Mouse (Mus musculus): ENCODE results near the gene Fto. TPM values are rescaled to one million over a fixed set of nuclear protein-coding genes. Genes with fewer than 3 reads are reported as not detected.

Fto gene
- total RNA-seq, 2 experiments from 2014 or later, result 79.7 to 83.3 TPM

- intact Hi-C loops (cut with DNase I), result loop anchor here (5.0 kb wide), 1 partner anchor 974 kb away; the partner anchor contains the start of gene Irx5
- no peak for DNase-seq
Observed at GRCm38 (mm10) chr8:91383210-91383609, 69.9 kb downstream of the Fto start.

- no peak for DNase-seq
- intact Hi-C loops (cut with DNase I), result loop anchor here (5.0 kb wide), 1 partner anchor 973 kb away; the partner anchor contains the start of gene Irx5
Observed at GRCm38 (mm10) chr8:91383811-91384210, 70.5 kb downstream of the Fto start.

- intact Hi-C loops (cut with DNase I), result loop anchor here (5.0 kb wide), 1 partner anchor 973 kb away; the partner anchor contains the start of gene Irx5
- no peak for DNase-seq
Observed at GRCm38 (mm10) chr8:91384389-91384788, 71.1 kb downstream of the Fto start.

- DNase-seq, result no peak
- intact Hi-C loops (cut with DNase I), result no loop called here
Observed at GRCm38 (mm10) chr8:91385808-91386207, 72.5 kb downstream of the Fto start.

GRCm38 (mm10) chr8:91390369-91391020 is 77.2 kb downstream of the Fto start:
- DNase-seq, result no peak
- intact Hi-C loops (cut with DNase I), result no loop called here

- intact Hi-C loops (cut with DNase I), result no loop called here
- DNase-seq, result no peak
Observed at GRCm38 (mm10) chr8:91392261-91392660, 78.9 kb downstream of the Fto start.

GRCm38 (mm10) chr8:91395340-91396055 is 82.2 kb downstream of the Fto start:
- intact Hi-C loops (cut with DNase I), result no loop called here
- DNase-seq, result no peak

- intact Hi-C loops (cut with DNase I), result no loop called here
- DNase-seq, result no peak
Observed at GRCm38 (mm10) chr8:91398053-91398452, 84.7 kb downstream of the Fto start.

GRCm38 (mm10) chr8:91402980-91403975 is 90.0 kb downstream of the Fto start:
- intact Hi-C loops (cut with DNase I), result no loop called here
- peak; percentile 64 to 71 for DNase-seq

- no peak for DNase-seq
- intact Hi-C loops (cut with DNase I), result no loop called here
Observed at GRCm38 (mm10) chr8:91404311-91404710, 91.0 kb downstream of the Fto start.

GRCm38 (mm10) chr8:91405099-91405498 is 91.8 kb downstream of the Fto start:
- intact Hi-C loops (cut with DNase I), result no loop called here
- DNase-seq, result no peak

GRCm38 (mm10) chr8:91406624-91407290 is 93.4 kb downstream of the Fto start:
- DNase-seq, result no peak
- intact Hi-C loops (cut with DNase I), result no loop called here

- intact Hi-C loops (cut with DNase I), result no loop called here
- DNase-seq, result no peak
Observed at GRCm38 (mm10) chr8:91407880-91408279, 94.6 kb downstream of the Fto start.

GRCm38 (mm10) chr8:91410007-91410406 is 96.7 kb downstream of the Fto start:
- intact Hi-C loops (cut with DNase I), result no loop called here
- no peak for DNase-seq

- intact Hi-C loops (cut with DNase I), result no loop called here
- peak in 1 of 2 experiments; percentile 17 for DNase-seq
Observed at GRCm38 (mm10) chr8:91424491-91425074, 111.3 kb downstream of the Fto start.

- DNase-seq, result no peak
- intact Hi-C loops (cut with DNase I), result no loop called here
Observed at GRCm38 (mm10) chr8:91425251-91425866, 112.0 kb downstream of the Fto start.

GRCm38 (mm10) chr8:91426496-91426895 is 113.2 kb downstream of the Fto start:
- no peak for DNase-seq
- intact Hi-C loops (cut with DNase I), result no loop called here

GRCm38 (mm10) chr8:91430333-91430940 is 117.1 kb downstream of the Fto start:
- intact Hi-C loops (cut with DNase I), result no loop called here
- no peak for DNase-seq

GRCm38 (mm10) chr8:91436036-91436435 is 122.7 kb downstream of the Fto start:
- DNase-seq, result no peak
- intact Hi-C loops (cut with DNase I), result no loop called here
